Mouse (Mus musculus) splenic B cell, adult 2 months (primary cell): Measurements from ENCODE around the gene Miga1.

ENCODE experiments used
- DNase-seq: peaks from one replicate; pipeline ENCODE4 v3.0.0-alpha.2; 2011; ENCODE audit warnings: low read depth, low spot score
- H3K27me3 ChIP-seq: 2 replicates; pipeline ENCODE4 v1.6.1; 2012; ENCODE audit warnings: mild to moderate bottlenecking, low read length, moderate library complexity, mixed read lengths; ENCODE audit not compliant: control insufficient read depth, poor library complexity, insufficient read depth, severe bottlenecking
- H3K36me3 ChIP-seq: 2 replicates; pipeline ENCODE4 v1.6.1; 2012; ENCODE audit warnings: mild to moderate bottlenecking, low read length, moderate library complexity, mixed read lengths; ENCODE audit not compliant: control insufficient read depth, poor library complexity, insufficient read depth, severe bottlenecking

The Miga1 gene

GRCm38 (mm10) chr3:152339862-152340557, at the start of gene Miga1:
Gene Miga1 (minus strand): TSS chr3:152340407.
- DNase-seq, result peak; percentile 76
- peaks cover 2% of the 10 kb centered on the region for H3K36me3 ChIP-seq
- H3K27me3 ChIP-seq, result no peaks in the 10 kb centered on the region

GRCm38 (mm10) chr3:152384106-152384505, 43.9 kb upstream of the Miga1 start:
- no peak for DNase-seq
- H3K36me3 ChIP-seq, result peaks cover 8% of the 10 kb centered on the region

GRCm38 (mm10) chr3:152376063-152376462, 35.9 kb upstream of the Miga1 start:
- no peaks in the 10 kb centered on the region for H3K27me3 ChIP-seq
- no peak for DNase-seq
- peaks cover 14% of the 10 kb centered on the region; the same call in 1 of the 2 replicates for H3K36me3 ChIP-seq

More at GRCm38 (mm10) chr3:152384106-152384505, 43.9 kb upstream of the Miga1 start:
- no peaks in the 10 kb centered on the region for H3K27me3 ChIP-seq

- Histone ChIP-seq H3K36me3 (peaks cover 18% of the 10 kb centered on the region), H3K27me3 (no peaks in the 10 kb centered on the region)
- DNase-seq, result no peak
These were observed 24.0 kb upstream of the Miga1 start for GRCm38 (mm10) chr3:152364181-152364580.

- Histone ChIP-seq H3K36me3 (peaks cover 7% of the 10 kb centered on the region), H3K27me3 (no peaks in the 10 kb centered on the region)
- DNase-seq, result no peak
These were observed 18.9 kb upstream of the Miga1 start for GRCm38 (mm10) chr3:152359151-152359550.

- DNase-seq, result no peak
- Histone ChIP-seq H3K36me3 (peaks cover 7% of the 10 kb centered on the region), H3K27me3 (no peaks in the 10 kb centered on the region)
These were observed 16.5 kb upstream of the Miga1 start for GRCm38 (mm10) chr3:152356751-152357150.

- peak; percentile 57 for DNase-seq
- Histone ChIP-seq H3K27me3 (no peaks in the 10 kb centered on the region), H3K36me3 (peaks cover 5% of the 10 kb centered on the region; the same call in 1 of the 2 replicates)
These were observed 15.2 kb upstream of the Miga1 start for GRCm38 (mm10) chr3:152355361-152355760.

- H3K27me3 ChIP-seq, result no peaks in the 10 kb centered on the region
- H3K36me3 ChIP-seq, result no peaks in the 10 kb centered on the region
- DNase-seq, result no peak
These were observed 13.4 kb upstream of the Miga1 start for GRCm38 (mm10) chr3:152353434-152354177.

GRCm38 (mm10) chr3:152352289-152352688, 12.1 kb upstream of the Miga1 start:
- no peak for DNase-seq
- H3K36me3 ChIP-seq, result no peaks in the 10 kb centered on the region
- H3K27me3 ChIP-seq, result no peaks in the 10 kb centered on the region

GRCm38 (mm10) chr3:152350966-152351365, 10.8 kb upstream of the Miga1 start:
- Histone ChIP-seq H3K27me3 (no peaks in the 10 kb centered on the region), H3K36me3 (no peaks in the 10 kb centered on the region)
- no peak for DNase-seq

- no peak for DNase-seq
- no peaks in the 10 kb centered on the region for H3K27me3 ChIP-seq
These were observed 10.2 kb upstream of the Miga1 start for GRCm38 (mm10) chr3:152350431-152350830.

GRCm38 (mm10) chr3:152348011-152348830, 8.0 kb upstream of the Miga1 start:
- H3K36me3 ChIP-seq, result no peaks in the 10 kb centered on the region
- H3K27me3 ChIP-seq, result no peaks in the 10 kb centered on the region
- DNase-seq, result no peak

More at GRCm38 (mm10) chr3:152350431-152350830, 10.2 kb upstream of the Miga1 start:
- no peaks in the 10 kb centered on the region for H3K36me3 ChIP-seq

GRCm38 (mm10) chr3:152347227-152347626, 7.0 kb upstream of the Miga1 start:
- Histone ChIP-seq H3K27me3 (no peaks in the 10 kb centered on the region), H3K36me3 (no peaks in the 10 kb centered on the region)
- DNase-seq, result no peak

GRCm38 (mm10) chr3:152346633-152347141, 6.5 kb upstream of the Miga1 start:
- Histone ChIP-seq H3K36me3 (no peaks in the 10 kb centered on the region), H3K27me3 (no peaks in the 10 kb centered on the region)
- peak; percentile 25 for DNase-seq
